Mouse (Mus musculus) embryonic facial prominence, embryonic 14.5 days (tissue): Measurements from ENCODE around the gene Col6a4. TPM values are rescaled to one million over a fixed set of nuclear protein-coding genes. Genes with fewer than 3 reads are reported as not detected.

ENCODE experiments used
- ATAC-seq: fragments of 200-750 bp; cut with Nextera tagmentation; 2 replicates; pipeline ENCODE4 v1.8.0; 2017; ENCODE audit warnings: low read depth, moderate number of reproducible peaks, moderate TSS enrichment
- DNase-seq: peaks from one replicate; pipeline ENCODE4 v3.0.0-alpha.2; 2015; ENCODE audit warnings: low spot score
- H3K27ac ChIP-seq: fragments of 300-500 bp; sonication (generic); replicated peaks from 2 replicates; pipeline ENCODE4 v1.5.1; 2014; ENCODE audit warnings: low read depth, mild to moderate bottlenecking, low read length, moderate library complexity
- H3K27me3 ChIP-seq: fragments of 300-500 bp; sonication (generic); replicated peaks from 2 replicates; pipeline ENCODE4 v1.6.1; 2014; ENCODE audit warnings: low read length; ENCODE audit not compliant: control insufficient read depth, insufficient read depth
- H3K36me3 ChIP-seq: fragments of 300-500 bp; sonication (generic); 2 replicates; pipeline ENCODE4 v1.6.1; 2014; ENCODE audit warnings: low read length, mixed read lengths; ENCODE audit not compliant: control insufficient read depth, insufficient read depth
- H3K4me1 ChIP-seq: fragments of 300-500 bp; sonication (generic); 2 replicates; pipeline ENCODE4 v1.6.1; 2014; ENCODE audit warnings: antibody characterized with exemption, low read length; ENCODE audit not compliant: control insufficient read depth, insufficient read depth
- H3K4me2 ChIP-seq: fragments of 300-500 bp; sonication (generic); 2 replicates; pipeline ENCODE4 v1.6.1; 2014; ENCODE audit warnings: low read depth, mild to moderate bottlenecking, low read length, moderate library complexity, mixed read lengths
- H3K4me3 ChIP-seq: fragments of 300-500 bp; sonication (generic); 2 replicates; pipeline ENCODE4 v1.5.1; 2014; ENCODE audit warnings: low read depth, mild to moderate bottlenecking, low read length
- H3K9ac ChIP-seq: fragments of 300-500 bp; sonication (generic); 2 replicates; pipeline ENCODE4 v1.6.1; 2014; ENCODE audit warnings: low read depth, mild to moderate bottlenecking, low read length, moderate library complexity, mixed read lengths
- H3K9me3 ChIP-seq: fragments of 300-500 bp; sonication (generic); 2 replicates; pipeline ENCODE4 v1.6.1; 2016; ENCODE audit warnings: low read length; ENCODE audit not compliant: control insufficient read depth
- WGBS: fragments of 180-500 bp; shearing (Covaris S2); extraction: QIAGEN DNeasy Blood & Tissue Kit; methylation state at CpG from one replicate; pipeline ENCODE4 v1.1.7; 2014; 5-methylcytosine and 5-hydroxymethylcytosine counted together
- polyA plus RNA-seq: library from polyadenylated mRNA; unstranded; fragments of >200 nt; fragmentation: Nextera tagmentation; extraction: Ambion mirVana; gene quantifications from 2 replicates; pipeline ENCODE4 v1.2.1, GENCODE M21; 2014

The Col6a4 gene
- polyA plus RNA-seq, 1 experiment from 2014 or later = 0.24 TPM

GRCm38 (mm10) chr9:106099379-106100021 is 2.9 kb upstream of the Col6a4 start:
- Histone ChIP-seq H3K4me2 (peak overlapping the region; percentile 24; the same call in 1 of the 2 replicates), H3K4me3 (no peak overlapping the region), H3K36me3 (no peaks in the 10 kb centered on the region), H3K9me3 (no peaks in the 10 kb centered on the region), H3K27me3 (no peaks in the 10 kb centered on the region), H3K27ac (no peak overlapping the region), H3K9ac (0 out of 2 replicates have a peak overlapping the region, but pooled peaks have one; percentile 14), H3K4me1 (no peaks in the 10 kb centered on the region)
- DNase-seq = no peak
- WGBS = 70% methylated on average over 21 of the region's 22 CpGs
- no peak for ATAC-seq

- 90% methylated on average over 5 of the region's 5 CpGs for WGBS
- no peak overlapping the region for H3K27ac ChIP-seq
- H3K36me3 ChIP-seq = no peaks in the 10 kb centered on the region
- H3K4me1 ChIP-seq = no peaks in the 10 kb centered on the region
- H3K4me3 ChIP-seq = no peak overlapping the region
- DNase-seq = no peak
- H3K9me3 ChIP-seq = no peaks in the 10 kb centered on the region
- ATAC-seq = no peak
- H3K4me2 ChIP-seq = no peak overlapping the region
- H3K27me3 ChIP-seq = no peaks in the 10 kb centered on the region
- H3K9ac ChIP-seq = no peak overlapping the region
These were observed 15.1 kb downstream of the Col6a4 start for GRCm38 (mm10) chr9:106081528-106081927.

GRCm38 (mm10) chr9:106080261-106081033 is 16.1 kb downstream of the Col6a4 start:
- H3K36me3 ChIP-seq = no peaks in the 10 kb centered on the region
- H3K9me3 ChIP-seq = no peaks in the 10 kb centered on the region
- WGBS = 58% methylated on average over 11 of the region's 12 CpGs

GRCm38 (mm10) chr9:106077953-106078352 is 18.6 kb downstream of the Col6a4 start:
- H3K27me3 ChIP-seq = no peaks in the 10 kb centered on the region
- DNase-seq = no peak
- H3K27ac ChIP-seq = no peak overlapping the region
- no peaks in the 10 kb centered on the region for H3K9me3 ChIP-seq
- no peaks in the 10 kb centered on the region for H3K36me3 ChIP-seq
- H3K4me3 ChIP-seq = no peak overlapping the region
- 84% methylated on average over 3 of the region's 3 CpGs for WGBS
- no peaks in the 10 kb centered on the region for H3K4me1 ChIP-seq
- no peak overlapping the region for H3K9ac ChIP-seq
- ATAC-seq = no peak
- no peak overlapping the region for H3K4me2 ChIP-seq

More at GRCm38 (mm10) chr9:106080261-106081033, 16.1 kb downstream of the Col6a4 start:
- Histone ChIP-seq H3K4me1 (no peaks in the 10 kb centered on the region), H3K9ac (no peak overlapping the region), H3K27ac (no peak overlapping the region), H3K4me3 (no peak overlapping the region), H3K4me2 (no peak overlapping the region), H3K27me3 (no peaks in the 10 kb centered on the region)
- ATAC-seq = no peak
- DNase-seq = peak; percentile 12

GRCm38 (mm10) chr9:106076234-106076633 is 20.3 kb downstream of the Col6a4 start:
- ATAC-seq (no peak), DNase-seq (no peak)
- Histone ChIP-seq H3K4me1 (no peaks in the 10 kb centered on the region), H3K9me3 (no peaks in the 10 kb centered on the region), H3K4me3 (no peak overlapping the region), H3K9ac (no peak overlapping the region), H3K36me3 (no peaks in the 10 kb centered on the region), H3K4me2 (no peak overlapping the region), H3K27ac (no peak overlapping the region), H3K27me3 (no peaks in the 10 kb centered on the region)
- WGBS = 73% methylated on average over 5 of the region's 5 CpGs

- Histone ChIP-seq H3K27me3 (no peaks in the 10 kb centered on the region), H3K4me1 (no peaks in the 10 kb centered on the region), H3K9me3 (no peaks in the 10 kb centered on the region), H3K27ac (no peak overlapping the region), H3K9ac (no peak overlapping the region), H3K4me3 (no peak overlapping the region), H3K36me3 (no peaks in the 10 kb centered on the region), H3K4me2 (no peak overlapping the region)
- ATAC-seq = no peak
- WGBS = 72% methylated on average over 4 of the region's 4 CpGs
- no peak for DNase-seq
These were observed 22.6 kb downstream of the Col6a4 start for GRCm38 (mm10) chr9:106073956-106074355.

GRCm38 (mm10) chr9:106071651-106072050 is 24.9 kb downstream of the Col6a4 start:
- DNase-seq (no peak), ATAC-seq (no peak)
- Histone ChIP-seq H3K27me3 (no peaks in the 10 kb centered on the region), H3K27ac (no peak overlapping the region), H3K4me1 (no peaks in the 10 kb centered on the region), H3K9ac (no peak overlapping the region), H3K4me2 (no peak overlapping the region), H3K36me3 (no peaks in the 10 kb centered on the region), H3K4me3 (no peak overlapping the region), H3K9me3 (no peaks in the 10 kb centered on the region)
- 78% methylated on average over 6 of the region's 6 CpGs for WGBS

- Histone ChIP-seq H3K36me3 (no peaks in the 10 kb centered on the region), H3K27ac (no peak overlapping the region), H3K4me3 (no peak overlapping the region), H3K4me2 (no peak overlapping the region), H3K4me1 (no peaks in the 10 kb centered on the region), H3K27me3 (no peaks in the 10 kb centered on the region), H3K9me3 (no peaks in the 10 kb centered on the region), H3K9ac (no peak overlapping the region)
- DNase-seq (no peak), ATAC-seq (no peak)
- 92% methylated on average over 4 of the region's 4 CpGs for WGBS
These were observed 43.1 kb downstream of the Col6a4 start for GRCm38 (mm10) chr9:106053446-106053845.
